Mouse (Mus musculus): ENCODE measurements around the gene A830031A19Rik.

- TF ChIP-seq CTCF (IDR thresholded peaks at IDR 0.05) (no peak), EP300 (IDR thresholded peaks at IDR 0.05) (no peak)
Observed at GRCm38 (mm10) chr11:24084590-24084989, 9.7 kb upstream of the A830031A19Rik start.

All from lung, postnatal 0 days (tissue).